Mouse (Mus musculus): Measurements from ENCODE around the gene Mtf1. TPM values are rescaled to one million over a fixed set of nuclear protein-coding genes. Genes with fewer than 3 reads are reported as not detected.
A peak's percentile ranks its signal among the peaks of the same experiment; 100 is the strongest.

The Mtf1 gene
- total and polyA plus RNA-seq, 2 experiments from 2014 or later, result 7.0 to 24.7 TPM

DNA sequence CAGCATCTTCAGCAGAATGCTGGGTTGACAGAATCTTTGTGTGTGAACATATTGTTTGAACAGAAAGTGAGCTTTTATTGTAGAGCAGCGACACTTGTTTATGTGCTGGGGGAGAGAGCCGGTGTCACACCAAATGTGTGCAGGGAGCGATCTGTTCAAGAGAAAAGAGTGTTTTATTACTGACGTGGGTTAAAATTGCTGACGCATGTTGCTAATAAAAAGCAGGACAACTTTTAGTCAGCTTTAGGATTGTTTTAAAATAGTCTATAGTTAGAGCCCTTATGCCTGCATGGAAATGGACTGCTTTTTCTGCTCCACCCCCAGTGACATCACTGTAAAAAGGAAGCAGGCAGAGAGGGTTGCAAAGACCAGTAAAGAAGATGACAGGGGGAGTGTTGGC, 88.9 kb downstream of the Mtf1 start:
- H3K36me3 ChIP-seq (ENCODE audit: insufficient read depth, low read length), result 0 out of 2 replicates have a peak, but pooled peaks cover 1% of the 10 kb centered on the region
- no peaks in the 10 kb centered on the region for H3K9me3 ChIP-seq (ENCODE audit: low read length)
- no peak overlapping the region for H3K27ac ChIP-seq (ENCODE audit: low read depth, low read length)
- 0 out of 2 replicates have a peak, but pooled peaks cover 3% of the 10 kb centered on the region for H3K4me1 ChIP-seq (ENCODE audit: insufficient read depth, low read length)
- H3K27me3 ChIP-seq (ENCODE audit: insufficient read depth, low read length), result no peaks in the 10 kb centered on the region; the same call in 1 of the 2 replicates
- no peak for TF ChIP-seq CTCF (IDR thresholded peaks at IDR 0.05)
- H3K4me2 ChIP-seq (ENCODE audit: low read depth, low read length, poor library complexity, severe bottlenecking), result no peak overlapping the region
- DNase-seq (ENCODE audit: low spot score) (no peak), ATAC-seq (ENCODE audit: low FRiP score) (no peak)
- H3K9ac ChIP-seq (replicated peaks; ENCODE audit: low read length, poor library complexity, severe bottlenecking), result no peak overlapping the region
- no peak overlapping the region for H3K4me3 ChIP-seq (ENCODE audit: low read depth, low read length)
- 80% methylated on average over 5 of the region's 5 CpGs for WGBS

DNA sequence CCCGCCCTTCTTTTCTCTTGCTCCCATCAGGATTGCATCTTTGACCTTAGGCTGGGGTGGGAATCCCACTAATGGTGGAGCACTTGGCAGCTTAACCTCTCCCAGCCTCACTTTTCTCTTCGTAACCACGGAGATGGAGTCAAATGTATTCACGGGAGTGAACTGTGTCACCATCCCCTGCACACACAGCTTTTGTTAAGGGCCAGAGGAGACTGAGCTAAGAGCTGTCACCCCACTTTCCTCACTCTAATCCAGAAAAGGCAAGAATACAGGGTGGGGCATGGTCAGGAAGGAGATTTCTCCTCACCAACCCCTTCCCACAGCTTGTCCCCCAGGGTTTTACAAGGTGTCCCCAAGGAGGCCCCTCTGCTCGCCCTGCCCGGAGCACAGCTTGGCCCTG, 91.9 kb downstream of the Mtf1 start:
- Histone ChIP-seq H3K4me2 (ENCODE audit: low read depth, low read length, poor library complexity, severe bottlenecking) (peak overlapping the region; percentile 72), H3K27ac (ENCODE audit: low read depth, low read length) (peak overlapping the region; percentile 38; the same call in 1 of the 2 replicates), H3K4me1 (ENCODE audit: insufficient read depth, low read length) (0 out of 2 replicates have a peak, but pooled peaks cover 3% of the 10 kb centered on the region), H3K9me3 (ENCODE audit: low read length) (no peaks in the 10 kb centered on the region), H3K36me3 (ENCODE audit: insufficient read depth, low read length) (no peaks in the 10 kb centered on the region), H3K4me3 (ENCODE audit: low read depth, low read length) (peak overlapping the region; percentile 49), H3K27me3 (ENCODE audit: insufficient read depth, low read length) (no peaks in the 10 kb centered on the region; the same call in 1 of the 2 replicates), H3K9ac (replicated peaks; ENCODE audit: low read length, poor library complexity, severe bottlenecking) (peak overlapping the region; percentile 66)
- TF ChIP-seq CTCF (IDR thresholded peaks at IDR 0.05), result no peak
- 22% methylated on average over 6 of the region's 6 CpGs for WGBS
- no peak for ATAC-seq (ENCODE audit: low FRiP score)
- DNase-seq (ENCODE audit: low spot score), result no peak

DNA sequence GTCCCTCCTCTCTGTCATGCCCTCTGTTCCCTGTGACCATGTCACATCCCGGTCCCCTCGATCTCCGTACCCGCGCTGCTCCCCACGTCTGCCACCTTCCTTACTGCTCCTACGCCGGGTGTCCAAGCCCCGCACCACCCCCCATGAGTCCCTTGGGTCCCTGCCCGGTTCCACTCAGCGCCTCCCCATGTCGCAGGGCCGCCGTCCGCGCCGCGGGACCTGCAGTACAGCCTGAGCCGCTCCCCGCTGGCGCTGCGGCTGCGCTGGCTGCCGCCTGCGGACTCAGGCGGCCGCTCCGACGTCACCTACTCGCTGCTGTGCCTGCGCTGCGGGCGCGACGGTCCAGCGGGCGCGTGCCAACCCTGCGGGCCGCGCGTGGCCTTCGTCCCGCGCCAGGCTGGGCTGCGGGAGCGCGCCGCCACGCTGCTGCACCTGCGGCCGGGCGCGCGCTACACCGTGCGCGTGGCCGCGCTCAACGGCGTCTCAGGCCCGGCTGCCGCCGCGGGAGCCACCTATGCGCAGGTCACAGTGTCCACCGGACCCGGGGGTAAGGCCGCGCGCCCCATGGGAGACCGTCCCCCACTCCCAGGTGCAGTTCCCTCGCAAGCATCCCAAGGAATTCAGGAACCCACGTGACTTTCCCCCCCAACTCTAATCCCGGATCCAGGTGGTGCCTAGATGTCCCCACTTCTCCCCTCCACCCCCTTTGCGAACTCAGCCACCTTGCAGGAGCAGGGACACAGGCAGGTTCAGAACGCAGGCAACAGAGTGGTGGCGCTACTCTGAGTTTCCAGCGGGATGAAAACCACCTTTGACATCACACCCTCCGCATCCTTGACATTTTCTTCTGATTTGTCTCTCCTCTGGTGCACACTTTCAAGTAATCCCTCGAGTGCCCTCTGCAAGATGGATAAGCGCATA, 92.9 kb downstream of the Mtf1 start:
- Histone ChIP-seq H3K36me3 (ENCODE audit: insufficient read depth, low read length) (no peaks in the 10 kb centered on the region), H3K9me3 (ENCODE audit: low read length) (no peaks in the 10 kb centered on the region), H3K27me3 (ENCODE audit: insufficient read depth, low read length) (no peaks in the 10 kb centered on the region; the same call in 1 of the 2 replicates), H3K27ac (ENCODE audit: low read depth, low read length) (peak overlapping the region; percentile 38; the same call in 1 of the 2 replicates), H3K4me1 (ENCODE audit: insufficient read depth, low read length) (0 out of 2 replicates have a peak, but pooled peaks cover 3% of the 10 kb centered on the region), H3K4me2 (ENCODE audit: low read depth, low read length, poor library complexity, severe bottlenecking) (peak overlapping the region; percentile 72), H3K9ac (replicated peaks; ENCODE audit: low read length, poor library complexity, severe bottlenecking) (peak overlapping the region; percentile 66), H3K4me3 (ENCODE audit: low read depth, low read length) (peak overlapping the region; percentile 49)
- ATAC-seq (ENCODE audit: low FRiP score) (peak; percentile 76), DNase-seq (ENCODE audit: low spot score) (peak; percentile 78)
- 2% methylated on average over 70 of the region's 83 CpGs for WGBS
- peak; percentile 53 for TF ChIP-seq CTCF (IDR thresholded peaks at IDR 0.05)

DNA sequence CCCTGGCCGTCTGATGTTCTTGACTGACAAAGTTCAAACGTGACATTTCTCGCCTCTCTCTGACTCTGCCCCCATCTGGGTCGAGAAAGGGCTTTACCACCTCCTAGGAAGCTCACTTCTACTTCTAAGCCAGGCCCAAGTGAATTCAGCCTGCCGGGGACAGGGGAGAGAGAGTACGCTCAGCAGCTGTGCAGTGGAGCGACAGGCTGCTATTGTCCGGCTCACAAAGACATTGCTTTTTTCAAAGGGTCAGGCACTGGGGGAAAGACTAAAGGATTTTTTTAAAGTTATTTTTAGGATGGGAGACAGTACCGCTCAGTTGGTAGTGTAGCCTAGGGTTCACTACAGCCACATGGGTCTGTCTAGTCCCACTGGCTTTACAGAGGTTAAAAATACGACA, 96.5 kb downstream of the Mtf1 start:
- 0 out of 2 replicates have a peak, but pooled peaks cover 3% of the 10 kb centered on the region for H3K4me1 ChIP-seq (ENCODE audit: insufficient read depth, low read length)
- H3K9ac ChIP-seq (replicated peaks; ENCODE audit: low read length, poor library complexity, severe bottlenecking), result no peak overlapping the region
- H3K4me2 ChIP-seq (ENCODE audit: low read depth, low read length, poor library complexity, severe bottlenecking), result no peak overlapping the region
- WGBS, result 35% methylated on average over 10 of the region's 10 CpGs
- H3K9me3 ChIP-seq (ENCODE audit: low read length), result no peaks in the 10 kb centered on the region
- DNase-seq (ENCODE audit: low spot score) (no peak), ATAC-seq (ENCODE audit: low FRiP score) (no peak)
- TF ChIP-seq CTCF (IDR thresholded peaks at IDR 0.05), result no peak
- H3K36me3 ChIP-seq (ENCODE audit: insufficient read depth, low read length), result no peaks in the 10 kb centered on the region
- H3K27ac ChIP-seq (ENCODE audit: low read depth, low read length), result no peak overlapping the region
- no peak overlapping the region for H3K4me3 ChIP-seq (ENCODE audit: low read depth, low read length)
- H3K27me3 ChIP-seq (ENCODE audit: insufficient read depth, low read length), result no peaks in the 10 kb centered on the region; the same call in 1 of the 2 replicates

Other genes starting within 250 kb of the Mtf1 start
- gene 3100002H09Rik, start 191.3 kb upstream of the Mtf1 start, total RNA-seq (2014; rRNA removed), result not detected in 2 replicates
- gene 3100002H09Rik, start 191.3 kb upstream of the Mtf1 start, polyA plus RNA-seq (2015; fragmentation: Nextera tagmentation; extraction: Ambion mirVana), result 0.19 TPM in 1 of 2 replicates, not detected in the other
- 17.7 and 19.8 TPM in 2 replicates for gene Pou3f1, start 145.3 kb upstream of the Mtf1 start, total RNA-seq (2014; rRNA removed)
- 11.4 and 11.5 TPM in 2 replicates for gene Pou3f1, start 145.3 kb upstream of the Mtf1 start, polyA plus RNA-seq (2015; fragmentation: Nextera tagmentation; extraction: Ambion mirVana)
- 10.3 and 10.9 TPM in 2 replicates for gene Utp11, start 108.5 kb upstream of the Mtf1 start, total RNA-seq (2014; rRNA removed)
- gene Utp11, start 108.5 kb upstream of the Mtf1 start, polyA plus RNA-seq (2015; fragmentation: Nextera tagmentation; extraction: Ambion mirVana), result 30.7 and 31.7 TPM in 2 replicates
- gene Fhl3, start 101.4 kb upstream of the Mtf1 start, total RNA-seq (2014; rRNA removed), result 5.0 and 6.9 TPM in 2 replicates
- 1.7 and 2.0 TPM in 2 replicates for gene Fhl3, start 101.4 kb upstream of the Mtf1 start, polyA plus RNA-seq (2015; fragmentation: Nextera tagmentation; extraction: Ambion mirVana)
- gene Sf3a3, start 87.3 kb upstream of the Mtf1 start, total RNA-seq (2014; rRNA removed), result 32.8 and 34.3 TPM in 2 replicates
- gene Sf3a3, start 87.3 kb upstream of the Mtf1 start, polyA plus RNA-seq (2015; fragmentation: Nextera tagmentation; extraction: Ambion mirVana), result 73.8 and 75.9 TPM in 2 replicates
- 19.0 and 20.5 TPM in 2 replicates for gene Inpp5b, start 60.3 kb upstream of the Mtf1 start, total RNA-seq (2014; rRNA removed)
- 14.3 and 16.0 TPM in 2 replicates for gene Inpp5b, start 60.3 kb upstream of the Mtf1 start, polyA plus RNA-seq (2015; fragmentation: Nextera tagmentation; extraction: Ambion mirVana)
- gene Yrdc, start 48.6 kb downstream of the Mtf1 start, total RNA-seq (2014; rRNA removed), result 54.5 and 78.4 TPM in 2 replicates
- gene Yrdc, start 48.6 kb downstream of the Mtf1 start, polyA plus RNA-seq (2015; fragmentation: Nextera tagmentation; extraction: Ambion mirVana), result 48.9 and 55.7 TPM in 2 replicates
- gene 1110065P20Rik, start 49.1 kb downstream of the Mtf1 start, total RNA-seq (2014; rRNA removed), result 163 and 181 TPM in 2 replicates
- gene 1110065P20Rik, start 49.1 kb downstream of the Mtf1 start, polyA plus RNA-seq (2015; fragmentation: Nextera tagmentation; extraction: Ambion mirVana), result 135 and 141 TPM in 2 replicates
- 43.7 and 50.5 TPM in 2 replicates for gene Maneal, start 60.1 kb downstream of the Mtf1 start, total RNA-seq (2014; rRNA removed)
- 9.4 and 9.5 TPM in 2 replicates for gene Maneal, start 60.1 kb downstream of the Mtf1 start, polyA plus RNA-seq (2015; fragmentation: Nextera tagmentation; extraction: Ambion mirVana)
- gene Epha10, start 78.8 kb downstream of the Mtf1 start, total RNA-seq (2014; rRNA removed), result 43.4 and 50.1 TPM in 2 replicates
- 14.8 and 15.3 TPM in 2 replicates for gene Epha10, start 78.8 kb downstream of the Mtf1 start, polyA plus RNA-seq (2015; fragmentation: Nextera tagmentation; extraction: Ambion mirVana)
- 15.6 and 21.7 TPM in 2 replicates for gene 9930104L06Rik, start 134.9 kb downstream of the Mtf1 start, total RNA-seq (2014; rRNA removed)
- 8.9 and 9.3 TPM in 2 replicates for gene 9930104L06Rik, start 134.9 kb downstream of the Mtf1 start, polyA plus RNA-seq (2015; fragmentation: Nextera tagmentation; extraction: Ambion mirVana)
- gene Cdca8, start 137.2 kb downstream of the Mtf1 start, total RNA-seq (2014; rRNA removed), result 3.0 and 6.3 TPM in 2 replicates
- gene Cdca8, start 137.2 kb downstream of the Mtf1 start, polyA plus RNA-seq (2015; fragmentation: Nextera tagmentation; extraction: Ambion mirVana), result 10.3 and 14.8 TPM in 2 replicates
- 2.5 and 3.0 TPM in 2 replicates for gene Rspo1, start 184.3 kb downstream of the Mtf1 start, total RNA-seq (2014; rRNA removed)
- gene Rspo1, start 184.3 kb downstream of the Mtf1 start, polyA plus RNA-seq (2015; fragmentation: Nextera tagmentation; extraction: Ambion mirVana), result 1.2 and 1.8 TPM in 2 replicates
- 51.8 and 57.3 TPM in 2 replicates for gene Gnl2, start 214.5 kb downstream of the Mtf1 start, total RNA-seq (2014; rRNA removed)
- gene Gnl2, start 214.5 kb downstream of the Mtf1 start, polyA plus RNA-seq (2015; fragmentation: Nextera tagmentation; extraction: Ambion mirVana), result 72.5 and 77.5 TPM in 2 replicates